Mouse (Mus musculus) granulocyte monocyte progenitor cell, adult 5-6 weeks (primary cell): ENCODE results near the gene Pom121l2. TPM values are rescaled to one million over a fixed set of nuclear protein-coding genes. Genes with fewer than 3 reads are reported as not detected.

Experiments
- ATAC-seq: replicated peaks from 2 replicates; pipeline ENCODE4 v1.8.0; 2016; ENCODE audit warnings: mild to moderate bottlenecking, moderate TSS enrichment, inconsistent platforms; ENCODE audit not compliant: poor library complexity, severe bottlenecking
- total RNA-seq, 2 experiments: library from RNA; stranded (forward) in 1 of 2; stranded (reverse) in 1 of 2; fragments of 200-712, 200-1000 nt in 1 of 2; fragments of >200 nt in 1 of 2; fragmentation: Nextera tagmentation in 1 of 2; gene quantifications; 2 replicates each; pipeline ENCODE4 v1.2.3; 2014 to 2017

The Pom121l2 gene
- total RNA-seq, 2 experiments from 2014 or later: not detected

GRCm38 (mm10) chr13:21992550-21992949 lies 11.6 kb downstream of the Pom121l2 start:
- ATAC-seq: no peak

GRCm38 (mm10) chr13:21993957-21994738 lies 13.2 kb downstream of the Pom121l2 start:
- ATAC-seq: no peak

- no peak for ATAC-seq
These were observed 13.9 kb downstream of the Pom121l2 start for GRCm38 (mm10) chr13:21994896-21995295.

DNA sequence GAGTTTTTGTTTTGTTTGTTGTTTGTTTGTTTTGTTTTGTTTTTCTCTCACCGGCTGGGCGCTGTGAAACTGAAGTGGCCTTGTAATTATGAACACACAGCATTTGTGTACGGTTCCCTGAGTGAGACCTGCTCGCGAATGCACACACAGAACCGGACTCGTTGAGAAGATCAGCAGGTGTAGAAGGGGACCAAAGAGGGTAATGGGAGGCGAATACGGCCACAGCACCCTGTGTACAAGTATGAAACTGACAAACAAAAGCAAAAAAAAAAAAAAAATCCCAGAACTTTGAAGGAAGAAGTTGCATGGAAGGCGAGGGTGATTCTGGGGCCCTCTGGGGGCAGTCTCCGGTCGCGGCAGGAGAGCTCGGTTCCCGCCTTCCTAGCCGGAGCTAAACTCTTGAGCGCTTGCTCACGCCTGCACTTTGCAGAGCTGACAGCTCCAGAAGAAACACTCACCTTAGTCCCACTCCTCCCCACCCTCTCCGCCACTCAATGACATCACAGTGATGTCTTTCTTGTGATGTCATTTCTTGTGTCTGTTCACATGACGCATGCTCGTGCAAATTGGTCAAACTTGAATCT lies 14.4 kb downstream of the Pom121l2 start:
- ATAC-seq: peak; percentile 67

DNA sequence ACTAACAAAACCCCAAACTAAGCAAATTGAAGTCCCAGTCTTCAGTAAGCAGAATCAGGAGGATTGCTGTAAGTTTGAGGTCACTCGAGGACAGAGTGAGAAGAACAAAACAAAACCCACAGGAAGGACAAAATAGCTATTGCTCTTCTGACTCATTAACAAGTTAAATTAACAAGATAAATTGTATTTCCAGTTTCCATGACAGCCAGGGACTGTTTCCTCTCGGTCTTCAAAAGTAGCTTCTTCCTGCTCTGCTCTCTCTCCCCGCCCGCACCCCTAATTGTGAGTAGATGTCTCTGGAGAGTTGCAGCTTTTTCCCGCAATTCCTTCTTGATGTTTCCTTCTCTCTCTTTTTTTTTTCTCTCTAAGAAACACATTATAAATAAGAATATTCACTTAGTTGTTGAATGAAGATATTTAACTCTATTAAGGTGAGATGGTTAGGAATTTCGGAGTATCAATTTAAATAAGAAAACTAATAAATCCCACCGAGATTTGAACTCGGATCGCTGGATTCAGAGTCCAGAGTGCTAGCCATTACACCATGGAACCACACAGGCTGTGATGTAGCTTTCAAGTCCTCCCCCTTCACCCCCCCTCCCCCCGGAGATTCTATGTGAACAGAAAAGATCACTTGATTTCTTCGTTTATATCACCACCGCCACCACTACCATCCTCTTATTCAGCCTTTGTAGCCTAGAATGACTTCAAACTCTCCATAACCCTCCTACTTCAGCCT lies 15.3 kb downstream of the Pom121l2 start:
- peak; percentile 66 for ATAC-seq

- no peak for ATAC-seq
These were observed 15.8 kb downstream of the Pom121l2 start for GRCm38 (mm10) chr13:21996840-21997185.

DNA sequence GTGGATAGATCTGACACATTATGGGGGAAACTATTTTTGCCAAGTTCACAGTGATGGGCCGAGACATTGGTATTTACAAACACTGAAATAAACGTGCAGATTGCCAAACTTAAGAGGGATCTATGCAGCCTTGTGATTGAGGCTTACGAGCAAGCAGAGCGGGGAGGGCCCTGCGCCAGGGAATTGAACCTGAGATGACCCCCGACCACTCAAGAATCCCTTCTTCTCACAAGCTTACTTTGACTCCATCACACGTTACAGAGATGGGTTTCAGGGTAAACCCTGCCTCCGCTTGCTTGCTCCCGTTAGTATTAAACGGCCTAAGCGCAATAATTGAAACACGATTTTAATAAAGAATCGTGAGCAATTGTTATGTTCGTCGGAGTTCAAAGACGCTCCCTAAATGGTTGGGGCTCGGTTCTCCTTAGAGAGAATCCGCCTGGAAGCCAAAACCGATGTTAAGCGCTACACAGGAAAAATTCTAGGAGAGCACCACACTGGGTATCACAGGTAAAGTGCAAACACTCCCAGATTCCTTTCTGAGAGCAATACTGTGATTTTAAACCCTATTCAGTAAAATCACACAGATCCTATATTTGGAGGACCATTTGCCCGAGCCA lies 16.3 kb downstream of the Pom121l2 start:
- no peak for ATAC-seq

DNA sequence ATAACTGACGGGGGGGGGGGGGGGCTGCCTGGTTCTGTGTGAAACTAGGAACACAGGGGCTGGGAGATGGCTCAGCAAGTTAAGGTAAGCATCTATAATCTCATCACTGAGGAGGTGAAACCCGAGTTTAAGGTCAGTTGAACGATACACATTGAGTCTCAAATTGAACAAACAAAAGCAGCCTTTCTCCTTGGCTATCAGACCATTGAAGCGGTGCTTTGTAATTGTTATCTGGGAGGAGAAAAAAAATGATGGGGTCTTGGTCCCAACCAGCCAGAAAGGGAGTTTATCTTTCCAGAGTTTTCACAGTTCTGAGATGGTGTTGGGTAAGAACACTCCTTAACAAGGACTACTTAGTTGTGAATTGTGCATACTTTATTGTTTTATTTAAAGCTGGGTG lies 16.8 kb downstream of the Pom121l2 start:
- no peak for ATAC-seq

DNA sequence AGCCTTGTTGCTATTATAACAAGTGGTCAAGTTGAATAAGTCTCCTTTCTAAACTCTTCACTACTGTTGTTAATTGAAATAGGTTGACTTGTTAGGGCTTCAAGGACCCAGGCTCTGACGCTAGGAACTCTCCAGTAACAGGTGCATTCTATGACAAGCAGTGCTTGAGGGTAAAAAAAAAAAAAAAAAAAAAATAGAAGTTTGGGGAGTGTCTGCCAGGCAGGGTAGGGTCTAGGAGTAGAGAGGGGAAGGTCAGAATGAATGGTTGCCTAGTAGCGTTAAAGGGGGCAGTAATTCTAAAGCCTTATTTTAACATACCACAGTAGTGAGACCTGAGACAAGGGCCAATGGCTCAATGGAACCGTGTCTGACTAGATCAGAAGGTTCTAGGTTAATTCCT lies 17.4 kb downstream of the Pom121l2 start:
- ATAC-seq: no peak

DNA sequence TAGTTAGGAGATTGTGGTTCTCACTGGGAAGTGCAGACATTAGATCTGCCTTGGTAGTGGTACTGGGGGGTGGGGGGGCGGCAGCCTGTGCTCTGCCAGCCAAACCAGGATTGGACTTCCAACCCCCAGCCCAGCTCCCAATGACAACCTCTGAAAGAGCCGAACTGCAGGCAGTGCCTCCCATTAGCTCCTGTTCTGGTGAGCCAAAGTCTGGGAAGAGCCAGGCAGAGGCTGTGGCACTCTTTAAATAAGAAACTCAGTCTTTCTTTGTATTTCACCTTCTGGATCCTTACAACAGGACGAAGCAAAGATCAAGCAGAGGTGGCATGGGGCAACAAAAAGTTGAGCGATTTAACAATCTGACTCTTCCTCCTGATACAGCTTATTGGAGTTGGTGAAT lies 18.2 kb downstream of the Pom121l2 start:
- ATAC-seq: no peak

DNA sequence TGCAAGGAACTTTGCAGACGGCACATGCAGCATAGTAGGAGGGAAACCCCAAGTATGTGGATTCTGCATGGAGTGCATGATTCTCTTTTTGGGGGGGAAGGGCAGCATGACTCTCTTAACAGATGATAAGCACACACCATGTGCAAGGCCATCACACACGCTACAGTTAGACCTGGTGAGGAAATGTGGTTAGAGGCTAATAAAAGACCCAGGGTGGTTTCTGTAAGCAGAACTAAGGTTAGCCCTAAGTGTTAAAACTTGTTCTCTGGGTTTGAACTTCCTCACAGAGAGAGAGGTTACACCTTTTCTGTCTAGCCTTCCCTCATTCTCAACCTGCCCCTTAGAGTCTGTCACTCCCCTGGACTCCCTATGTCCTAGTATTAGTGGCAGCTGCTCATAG lies 20.4 kb downstream of the Pom121l2 start:
- peak; percentile 41 for ATAC-seq

- peak; percentile 57 for ATAC-seq
These were observed 20.8 kb downstream of the Pom121l2 start for GRCm38 (mm10) chr13:22001823-22002222.

- peak; percentile 52 for ATAC-seq
These were observed 24.8 kb downstream of the Pom121l2 start for GRCm38 (mm10) chr13:22005605-22006333.

- ATAC-seq: peak; percentile 43
These were observed 25.5 kb downstream of the Pom121l2 start for GRCm38 (mm10) chr13:22006334-22007120.

DNA sequence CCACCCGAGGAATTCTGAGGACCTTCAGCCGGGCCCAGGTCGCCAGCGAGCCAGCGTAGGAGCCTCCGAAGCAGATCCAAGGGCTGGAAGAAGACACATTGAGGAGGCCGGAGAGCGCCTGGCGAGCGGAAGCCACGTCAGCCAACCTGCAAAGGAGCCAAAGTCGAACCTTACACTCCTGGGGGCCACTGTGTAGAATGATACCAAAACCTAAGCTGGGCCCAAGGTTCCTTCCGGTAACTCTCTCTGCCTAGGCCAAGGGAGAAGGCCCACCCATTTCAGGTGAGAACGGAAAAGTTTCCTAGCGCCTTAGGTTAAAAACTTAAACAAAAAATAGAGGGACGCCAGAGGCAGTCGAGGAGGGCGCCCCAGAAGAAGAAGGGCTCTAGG lies 26.1 kb downstream of the Pom121l2 start:
- no peak for ATAC-seq

DNA sequence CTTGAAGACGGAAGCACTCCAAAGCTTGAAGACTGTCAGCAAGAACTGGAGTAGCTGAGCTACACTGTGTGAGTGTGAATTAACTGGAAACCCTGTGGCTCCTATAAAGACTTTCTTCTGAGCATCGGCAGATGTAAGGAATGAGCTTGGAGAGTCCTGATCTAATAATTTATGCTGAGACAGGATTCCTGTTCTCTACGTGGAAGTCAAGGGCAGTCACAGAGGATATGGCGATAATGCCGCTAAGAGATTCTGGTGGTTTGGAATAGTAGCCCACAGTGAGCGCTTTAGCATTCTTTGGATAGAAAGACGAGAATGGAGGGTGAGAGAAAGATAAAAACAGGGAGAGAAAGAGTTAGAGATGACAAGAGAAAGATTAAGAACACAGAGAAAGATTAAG lies 26.9 kb downstream of the Pom121l2 start:
- no peak for ATAC-seq

DNA sequence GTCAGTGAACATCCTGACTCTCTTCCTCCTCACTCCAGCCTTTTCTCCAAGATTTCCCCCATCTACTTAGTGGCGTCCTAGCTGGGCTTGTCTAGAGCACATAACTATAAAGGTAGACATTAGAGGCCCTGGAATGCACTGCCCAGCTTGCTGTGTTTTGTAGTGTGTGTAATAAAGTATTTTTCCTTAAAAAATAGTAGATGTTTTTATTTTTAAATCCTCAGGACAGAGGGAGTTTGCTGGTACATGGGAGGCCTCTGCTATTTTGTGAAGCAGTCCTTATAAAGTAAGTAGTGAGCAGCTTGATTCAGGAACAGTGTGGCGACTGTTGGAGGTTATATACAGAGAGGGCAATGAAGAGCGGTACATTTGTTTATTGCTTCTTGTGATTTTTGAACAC lies 27.7 kb downstream of the Pom121l2 start:
- ATAC-seq: no peak

DNA sequence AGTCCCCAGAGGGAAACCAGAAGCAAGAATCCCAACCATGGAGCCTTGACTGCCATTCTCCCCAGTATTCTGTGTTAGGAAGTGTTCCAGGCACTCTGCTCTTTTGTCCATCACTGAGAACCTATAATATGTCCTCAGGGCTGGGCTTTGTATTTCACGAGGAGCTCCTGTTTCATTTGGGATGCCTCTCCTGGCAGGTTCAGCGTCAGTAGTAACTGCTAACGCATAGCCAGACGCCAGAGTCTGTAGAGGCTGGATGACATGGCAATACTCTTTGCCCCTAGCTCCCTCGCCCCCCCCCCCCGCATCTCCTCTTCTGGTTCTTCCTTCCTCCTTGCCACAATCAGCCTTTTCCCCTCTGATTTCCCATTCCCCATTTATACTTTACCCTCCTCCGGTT lies 28.6 kb downstream of the Pom121l2 start, which contains the start of gene Prss16:
Prss16 (minus strand) TSS at position 101 of the 400 bp plus-strand sequence.
- ATAC-seq: no peak

- no peak for ATAC-seq
These were observed 32.7 kb downstream of the Pom121l2 start for GRCm38 (mm10) chr13:22013716-22014115.
